Mouse (Mus musculus): ENCODE data around the gene Ctnna3. TPM values are rescaled to one million over a fixed set of nuclear protein-coding genes. Genes with fewer than 3 reads are reported as not detected.
"Not testable (repeated sequence)": the region's sequence is repeated elsewhere in the genome, so short reads cannot be mapped to it uniquely, and the experiment has no call there.

The Ctnna3 gene
- 10 to 100 TPM; 52.0 to 66.8 (median 54.9) TPM for total RNA-seq (2022)

- peak; percentile 82 for DNase-seq (ENCODE audit: low spot score)
Observed at GRCm38 (mm10) chr10:63429785-63430305, at the start of gene Ctnna3. Gene Ctnna3 (plus strand): TSS chr10:63430098.

GRCm38 (mm10) chr10:63381498-63382280 lies 48.2 kb upstream of the Ctnna3 start, which contains the start of gene Sirt1:
Gene Sirt1 (minus strand): TSS chr10:63381704.
- no peak for DNase-seq (ENCODE audit: low spot score)

GRCm38 (mm10) chr10:63382372-63383279 lies 47.3 kb upstream of the Ctnna3 start, which contains the start of gene Dnajc12:
Gene Dnajc12 (plus strand): TSS chr10:63382443.
- peak; percentile 90 for DNase-seq (ENCODE audit: low spot score)

- DNase-seq (ENCODE audit: low spot score) = not testable (repeated sequence)
Observed at GRCm38 (mm10) chr10:63385897-63386296, 44.0 kb upstream of the Ctnna3 start.

GRCm38 (mm10) chr10:63386444-63386843 lies 43.5 kb upstream of the Ctnna3 start:
- peak; percentile 79 for DNase-seq (ENCODE audit: low spot score)

GRCm38 (mm10) chr10:63386991-63387390 lies 42.9 kb upstream of the Ctnna3 start:
- no peak for DNase-seq (ENCODE audit: low spot score)

- DNase-seq (ENCODE audit: low spot score) = no peak
Observed at GRCm38 (mm10) chr10:63388948-63389347, 41.0 kb upstream of the Ctnna3 start.

- no peak for DNase-seq (ENCODE audit: low spot score)
Observed at GRCm38 (mm10) chr10:63396963-63397362, 32.9 kb upstream of the Ctnna3 start.

- DNase-seq (ENCODE audit: low spot score) = no peak
Observed at GRCm38 (mm10) chr10:63402731-63403504, 27.0 kb upstream of the Ctnna3 start.

- no peak for DNase-seq (ENCODE audit: low spot score)
Observed at GRCm38 (mm10) chr10:63403636-63404035, 26.3 kb upstream of the Ctnna3 start.

- no peak for DNase-seq (ENCODE audit: low spot score)
Observed at GRCm38 (mm10) chr10:63410162-63410956, 19.5 kb upstream of the Ctnna3 start.

- not testable (repeated sequence) for DNase-seq (ENCODE audit: low spot score)
Observed at GRCm38 (mm10) chr10:63411674-63412073, 18.2 kb upstream of the Ctnna3 start.

GRCm38 (mm10) chr10:63412756-63413155 lies 17.1 kb upstream of the Ctnna3 start:
- DNase-seq (ENCODE audit: low spot score) = no peak

GRCm38 (mm10) chr10:63415287-63415686 lies 14.6 kb upstream of the Ctnna3 start:
- no peak for DNase-seq (ENCODE audit: low spot score)

GRCm38 (mm10) chr10:63415850-63416249 lies 14.0 kb upstream of the Ctnna3 start:
- no peak for DNase-seq (ENCODE audit: low spot score)

GRCm38 (mm10) chr10:63417061-63417460 lies 12.8 kb upstream of the Ctnna3 start:
- DNase-seq (ENCODE audit: low spot score) = no peak

- peak; percentile 22 for DNase-seq (ENCODE audit: low spot score)
Observed at GRCm38 (mm10) chr10:63421739-63422735, 7.9 kb upstream of the Ctnna3 start, which contains the start of gene Gm7075. Gene Gm7075 (minus strand): TSS chr10:63421789.

- no peak for DNase-seq (ENCODE audit: low spot score)
Observed at GRCm38 (mm10) chr10:63422736-63422992, 7.2 kb upstream of the Ctnna3 start.
